Mouse (Mus musculus) cerebellum, postnatal 4 days (tissue): Measurements from ENCODE around the gene Wasl.

Source experiments
- DNase-seq, 2 experiments: peaks; one replicate each; pipeline ENCODE4 v3.0.0; 2022; ENCODE audit warnings: low spot score in 2 of 2, mixed read lengths in 1 of 2

Wasl gene

DNA sequence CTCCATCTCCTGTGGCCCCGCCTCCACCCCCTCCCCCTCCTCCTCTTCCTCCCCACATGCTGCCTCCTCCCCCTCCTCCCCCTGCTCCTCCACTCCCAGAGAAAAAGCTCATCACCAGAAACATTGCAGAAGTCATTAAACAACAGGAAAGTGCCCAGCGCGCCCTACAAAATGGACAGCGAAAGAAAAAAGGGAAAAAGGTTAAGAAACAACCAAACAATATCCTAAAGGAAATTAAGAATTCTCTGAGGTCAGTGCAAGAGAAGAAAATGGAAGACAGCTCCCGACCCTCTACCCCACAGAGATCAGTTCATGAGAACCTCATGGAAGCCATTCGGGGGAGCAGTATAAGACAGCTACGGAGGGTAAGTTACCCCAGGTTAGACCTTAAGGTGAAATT, 60.5 kb downstream of the Wasl start:
- no peak for DNase-seq

DNA sequence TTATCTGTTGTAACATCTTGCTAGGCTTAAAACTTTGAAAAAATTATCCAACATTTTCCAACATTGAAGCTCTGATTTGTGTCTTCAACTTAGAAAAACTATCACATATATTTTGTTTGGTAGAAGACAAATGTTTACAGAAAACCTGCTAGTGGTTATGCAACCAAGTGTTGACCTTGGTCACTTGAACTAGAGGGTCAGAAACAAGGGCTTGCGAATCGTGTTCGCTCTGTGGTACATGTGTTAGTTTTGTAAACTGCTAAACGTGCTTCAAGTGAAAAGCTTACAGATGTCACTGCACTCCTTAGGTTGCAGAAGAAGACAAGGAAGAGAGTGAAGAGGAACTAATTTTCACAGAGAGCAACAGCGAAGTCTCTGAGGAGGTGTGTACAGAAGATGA, 61.8 kb downstream of the Wasl start:
- no peak for DNase-seq

DNA sequence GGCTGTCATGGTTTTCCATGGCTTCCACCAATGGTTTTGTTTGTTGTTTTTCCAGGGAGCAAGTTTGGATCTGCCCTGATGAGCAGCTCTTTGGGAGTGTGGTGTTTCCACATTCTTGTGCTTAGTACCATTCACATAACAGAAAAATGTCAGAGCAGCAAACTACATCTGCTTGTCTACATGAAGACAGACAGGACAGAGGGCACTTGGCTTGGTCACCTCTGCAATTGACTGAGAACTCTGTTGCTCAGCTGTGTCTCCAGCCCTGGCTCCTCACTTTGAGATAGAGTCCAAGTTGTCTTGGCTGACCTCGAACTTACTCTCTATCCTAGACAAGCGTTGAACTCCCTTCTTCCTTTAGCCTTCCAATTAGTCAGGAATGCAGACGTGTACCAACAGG, 62.5 kb downstream of the Wasl start:
- no peak for DNase-seq

DNA sequence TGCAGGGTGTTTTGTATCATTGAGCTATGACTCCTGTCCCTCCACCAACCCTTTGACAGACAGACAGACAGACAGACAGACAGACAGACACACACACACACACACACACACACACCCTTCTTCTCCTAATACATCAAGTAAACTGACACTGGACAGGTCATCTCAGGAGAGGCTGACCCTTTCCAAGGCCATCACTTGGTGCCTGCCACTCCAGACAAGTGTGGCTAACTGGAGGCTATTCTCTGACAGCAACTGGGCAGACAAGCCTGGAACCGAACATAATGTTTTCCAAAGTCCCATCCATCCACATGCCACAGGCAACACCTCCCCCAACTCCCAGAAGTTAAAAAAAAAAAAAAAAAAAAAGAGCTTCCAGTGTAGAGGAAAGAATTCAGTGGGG, 63.1 kb downstream of the Wasl start:
- DNase-seq: no peak

DNA sequence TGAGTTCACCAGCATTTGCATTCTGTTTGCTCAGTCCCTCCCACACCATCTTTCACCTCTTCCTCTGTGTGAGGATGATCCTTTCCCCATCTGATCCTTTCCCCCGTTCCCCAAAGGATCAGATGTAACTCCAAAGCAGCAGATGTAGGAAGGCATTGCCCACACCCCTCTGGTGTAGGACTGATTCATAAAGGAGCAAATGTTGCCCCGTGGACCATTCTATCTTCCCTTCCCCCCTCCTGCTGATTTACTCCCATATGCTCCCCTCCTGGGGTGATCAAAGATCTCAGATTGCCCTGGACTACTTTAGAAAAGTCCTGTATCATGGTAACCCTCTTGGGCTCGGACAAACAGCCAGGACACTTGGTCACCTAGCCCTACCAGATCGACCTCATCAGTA, 64.1 kb downstream of the Wasl start:
- DNase-seq: no peak

DNA sequence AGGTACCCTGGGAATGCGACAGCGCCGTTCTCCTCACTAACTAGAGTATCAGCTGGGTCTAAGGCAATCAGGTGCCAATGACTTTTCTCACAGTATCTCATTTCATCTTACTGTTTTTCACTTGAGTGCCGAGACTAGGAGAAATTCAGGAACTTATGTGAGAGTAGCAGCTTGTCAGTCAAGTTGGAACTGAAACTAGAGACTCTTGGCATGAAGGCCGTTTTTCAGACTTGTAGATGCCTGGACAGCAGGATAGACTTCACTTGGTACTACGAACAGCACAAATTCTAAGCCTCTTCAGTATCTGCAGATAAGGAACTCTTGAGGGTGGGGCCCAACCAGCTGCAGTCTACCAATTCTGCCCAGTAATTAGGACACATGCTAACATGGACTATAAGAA, 64.7 kb downstream of the Wasl start:
- DNase-seq: no peak

DNA sequence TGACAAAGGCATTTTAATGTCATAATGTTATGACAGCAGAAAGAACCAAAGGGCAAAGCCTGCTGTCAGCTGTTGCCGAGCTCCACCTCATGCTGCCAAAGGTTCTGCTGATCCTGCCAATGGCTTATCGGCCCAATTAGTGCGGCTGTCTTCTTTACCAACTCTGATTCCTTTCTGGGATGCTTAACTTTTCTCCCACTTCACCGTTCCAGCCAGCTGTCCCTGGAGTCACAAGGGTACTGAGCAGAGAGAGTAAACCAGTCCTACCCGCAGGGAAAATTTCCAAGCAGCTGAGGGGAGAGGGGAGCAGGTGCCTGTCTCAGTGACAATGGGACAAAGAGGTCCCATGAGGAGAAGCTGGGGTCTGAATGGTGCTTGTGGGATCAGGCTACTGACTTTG, 65.2 kb downstream of the Wasl start:
- no peak for DNase-seq

GRCm38 (mm10) chr6:24599179-24599578, 65.6 kb downstream of the Wasl start:
- no peak for DNase-seq

GRCm38 (mm10) chr6:24597500-24597899, 67.3 kb downstream of the Wasl start, which contains the start of gene Lmod2:
Lmod2 (plus strand) TSS chr6:24597762.
- no peak for DNase-seq

DNA sequence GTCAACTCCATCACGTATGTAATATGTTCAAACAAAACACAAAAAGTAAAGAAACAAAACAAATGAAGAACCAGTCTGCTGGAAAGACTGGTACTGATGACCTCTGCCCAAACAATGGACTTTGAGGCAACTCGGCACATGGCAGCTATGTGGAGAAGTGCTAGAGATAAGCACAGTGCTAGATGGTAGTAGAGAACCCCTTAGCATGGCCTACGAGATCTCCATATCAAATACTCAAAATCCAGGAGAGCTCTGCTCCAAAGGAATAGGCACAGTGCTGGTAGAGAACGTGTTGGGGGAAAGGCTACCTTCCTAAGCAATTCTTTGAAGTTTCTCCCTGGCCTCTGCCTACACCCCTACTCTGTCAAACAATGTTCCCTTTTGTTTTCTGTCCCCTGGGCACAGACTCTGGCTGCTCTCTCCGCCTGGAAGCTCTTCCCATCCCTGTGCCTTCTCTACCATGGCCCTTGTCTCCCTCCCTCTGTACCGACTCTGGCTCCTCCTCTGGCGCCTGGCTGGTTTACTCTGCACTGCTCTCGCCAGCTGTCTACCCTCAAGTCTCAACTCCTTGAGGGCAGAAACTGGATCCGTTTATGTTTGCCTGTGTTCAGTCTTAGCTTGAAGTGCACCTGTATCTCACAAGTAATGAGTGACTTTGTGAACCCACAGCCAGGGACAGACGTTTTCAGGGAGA, 73.1 kb downstream of the Wasl start:
- no peak for DNase-seq

DNA sequence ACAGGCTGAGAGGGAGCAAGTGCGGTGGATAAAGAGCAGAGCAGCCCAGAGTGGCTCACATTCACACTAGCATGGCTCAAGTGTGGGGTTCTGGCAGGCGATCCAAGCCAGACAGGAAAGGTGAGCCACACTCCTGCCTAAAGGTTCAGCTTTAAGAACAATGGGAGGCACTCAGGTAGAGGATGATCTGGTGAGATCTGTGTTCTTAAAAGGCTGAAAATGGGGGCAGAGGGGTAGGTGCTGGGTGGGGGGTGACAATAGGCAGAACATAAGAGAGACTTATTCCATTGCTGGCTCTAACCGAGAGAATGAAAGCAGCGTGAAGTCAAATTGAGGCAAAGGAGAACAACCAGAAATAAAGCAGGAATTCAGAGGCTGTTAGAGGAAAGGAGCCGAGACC, 74.5 kb downstream of the Wasl start:
- no peak for DNase-seq

- DNase-seq: no peak
Measured at GRCm38 (mm10) chr6:24586885-24587284, 77.9 kb downstream of the Wasl start.

GRCm38 (mm10) chr6:24585431-24586310, 79.1 kb downstream of the Wasl start:
- no peak for DNase-seq

GRCm38 (mm10) chr6:24583456-24583855, 81.4 kb downstream of the Wasl start:
- no peak for DNase-seq

DNA sequence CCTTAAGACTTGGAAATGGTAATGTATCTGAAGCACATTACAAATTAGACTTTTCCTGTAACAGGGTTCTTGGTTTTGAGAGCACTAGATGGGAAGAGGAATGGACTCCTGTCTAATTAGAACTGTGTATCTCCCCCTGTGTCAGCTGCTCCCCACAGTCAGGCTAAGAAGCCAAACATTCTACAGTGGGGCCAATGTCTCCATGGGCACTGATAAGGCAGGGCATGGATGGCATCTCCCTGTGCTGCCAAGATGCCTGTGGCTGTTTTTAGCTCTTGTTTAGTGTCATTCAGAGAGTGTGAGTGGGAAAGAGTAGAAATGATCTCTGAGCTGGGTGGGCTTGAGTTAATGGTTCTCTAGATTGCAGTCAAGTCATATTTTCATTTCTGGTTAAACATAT, 91.5 kb downstream of the Wasl start:
- DNase-seq: no peak

- DNase-seq: no peak
Measured at GRCm38 (mm10) chr6:24572431-24572830, 92.4 kb downstream of the Wasl start.

- no peak for DNase-seq
Measured at GRCm38 (mm10) chr6:24571126-24571525, 93.7 kb downstream of the Wasl start.

DNA sequence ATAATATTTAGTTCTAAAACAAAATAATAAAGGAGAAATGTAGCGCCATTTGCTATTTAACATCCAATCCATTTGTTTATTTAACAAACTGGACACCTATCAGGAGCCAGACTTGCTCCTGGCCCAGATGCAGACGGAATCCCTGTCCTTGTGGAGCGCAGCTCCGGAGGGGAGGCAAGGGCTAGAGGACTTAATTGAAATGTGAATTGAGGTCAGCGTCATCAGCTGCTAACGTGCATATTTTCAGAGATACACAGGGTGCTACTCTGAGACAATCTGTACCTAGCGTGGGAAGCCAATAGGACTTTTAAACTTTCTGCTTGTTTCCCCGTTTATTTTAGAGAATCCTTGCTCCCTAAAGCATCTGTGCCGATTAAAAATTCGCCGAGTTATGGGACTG, 94.5 kb downstream of the Wasl start:
- no peak for DNase-seq

DNA sequence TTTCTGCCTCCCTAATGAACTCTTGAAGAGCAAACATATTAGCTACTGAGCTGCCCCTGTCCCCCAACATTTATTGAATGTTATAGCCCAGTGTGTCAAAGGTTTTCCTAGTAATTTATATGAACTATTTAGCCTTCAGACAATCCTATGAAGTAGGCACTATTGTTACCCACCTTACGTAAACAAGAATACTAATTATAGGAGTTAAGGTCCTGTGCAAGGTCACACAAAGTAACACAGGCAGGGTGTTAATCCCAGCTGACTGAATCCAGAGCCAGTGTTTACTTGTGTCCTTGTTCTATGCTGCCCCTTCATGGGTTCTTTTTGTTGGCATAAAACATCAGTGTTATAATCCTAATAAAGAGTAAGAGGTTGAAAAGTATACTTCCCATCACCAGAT, 95.1 kb downstream of the Wasl start:
- no peak for DNase-seq

DNA sequence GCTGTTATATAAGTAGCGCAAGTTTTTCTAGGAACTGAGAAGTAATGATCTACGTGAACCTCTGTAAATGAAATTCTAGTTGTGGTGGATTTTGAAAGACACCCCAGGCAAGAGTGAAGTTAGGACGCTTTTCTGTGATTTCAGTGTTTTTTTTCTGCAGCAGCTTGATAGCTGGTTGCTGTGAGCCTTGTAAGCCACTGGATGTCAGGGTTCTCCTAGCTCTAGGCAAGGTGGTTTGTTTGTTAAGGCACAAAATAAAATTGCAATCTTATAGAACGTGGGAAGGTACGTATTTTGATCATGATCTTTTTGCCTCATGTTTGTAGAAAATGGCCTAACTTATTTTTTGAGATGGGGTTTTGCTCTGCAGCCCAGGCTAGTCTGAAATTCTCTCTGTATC, 95.8 kb downstream of the Wasl start:
- no peak for DNase-seq

- no peak for DNase-seq
Measured at GRCm38 (mm10) chr6:24564886-24565285, 99.9 kb downstream of the Wasl start.

- no peak for DNase-seq
Measured at GRCm38 (mm10) chr6:24564081-24564480, 100.7 kb downstream of the Wasl start.
